Mouse (Mus musculus) ZHBTc4 (cell line): ENCODE measurements around the gene Gfer.
"Not testable (repeated sequence)": the region's sequence is repeated elsewhere in the genome, so short reads cannot be mapped to it uniquely, and the experiment has no call there.

Experiments
- DNase-seq: peaks from one replicate; pipeline ENCODE4 v3.0.0-alpha.2; 2011; ENCODE audit warnings: low read depth, low spot score

The Gfer gene

DNA sequence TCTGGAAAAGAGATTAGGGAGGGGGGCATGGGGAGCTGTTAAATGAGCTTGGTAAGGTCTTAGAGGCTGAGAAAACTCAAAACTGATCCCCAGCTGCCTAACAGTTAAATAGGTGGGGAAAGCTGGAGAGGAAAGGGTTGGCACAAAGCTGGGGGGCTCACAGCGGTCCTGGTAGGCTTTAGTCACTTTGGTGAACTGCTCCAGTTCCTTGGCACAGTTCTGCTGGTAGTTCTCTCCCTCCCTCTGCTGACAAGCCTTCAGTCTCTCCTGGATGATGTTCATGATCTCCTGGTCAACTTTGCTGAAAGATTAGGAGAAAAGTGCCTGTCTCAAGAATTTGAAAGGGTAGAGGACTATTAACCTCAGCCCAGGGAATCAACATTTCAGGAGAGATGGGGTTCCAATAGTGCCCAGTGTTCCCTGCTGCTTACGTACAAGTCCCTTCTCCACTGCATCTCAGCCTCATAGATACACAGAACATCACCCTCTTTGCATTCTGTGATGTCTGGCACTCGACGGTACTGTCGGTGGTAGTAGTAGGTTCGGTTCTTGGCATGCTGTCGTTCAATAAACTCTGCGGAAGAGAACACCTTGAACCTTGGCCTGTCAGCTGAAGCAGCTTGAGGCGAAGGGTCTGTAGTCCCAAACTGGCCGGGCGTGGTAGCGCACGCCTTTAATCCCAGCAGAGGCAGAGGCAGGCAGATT lies 26.4 kb upstream of the Gfer start:
- DNase-seq: peak; percentile 82

- DNase-seq: not testable (repeated sequence)
Measured at GRCm38 (mm10) chr17:24721383-24721955, 25.5 kb upstream of the Gfer start.

GRCm38 (mm10) chr17:24720616-24721015 lies 24.7 kb upstream of the Gfer start:
- not testable (repeated sequence) for DNase-seq

GRCm38 (mm10) chr17:24719494-24720222 lies 23.7 kb upstream of the Gfer start:
- peak; percentile 99 for DNase-seq

GRCm38 (mm10) chr17:24718938-24719337 lies 23.0 kb upstream of the Gfer start:
- DNase-seq: peak; percentile 38

GRCm38 (mm10) chr17:24717943-24718342 lies 22.0 kb upstream of the Gfer start, which contains the start of the genes Rnf151 and Rps2:
TSS of gene Rnf151 (minus strand) at chr17:24718063.
TSS of gene Rps2 (plus strand) at chr17:24718116.
- DNase-seq: no peak

DNA sequence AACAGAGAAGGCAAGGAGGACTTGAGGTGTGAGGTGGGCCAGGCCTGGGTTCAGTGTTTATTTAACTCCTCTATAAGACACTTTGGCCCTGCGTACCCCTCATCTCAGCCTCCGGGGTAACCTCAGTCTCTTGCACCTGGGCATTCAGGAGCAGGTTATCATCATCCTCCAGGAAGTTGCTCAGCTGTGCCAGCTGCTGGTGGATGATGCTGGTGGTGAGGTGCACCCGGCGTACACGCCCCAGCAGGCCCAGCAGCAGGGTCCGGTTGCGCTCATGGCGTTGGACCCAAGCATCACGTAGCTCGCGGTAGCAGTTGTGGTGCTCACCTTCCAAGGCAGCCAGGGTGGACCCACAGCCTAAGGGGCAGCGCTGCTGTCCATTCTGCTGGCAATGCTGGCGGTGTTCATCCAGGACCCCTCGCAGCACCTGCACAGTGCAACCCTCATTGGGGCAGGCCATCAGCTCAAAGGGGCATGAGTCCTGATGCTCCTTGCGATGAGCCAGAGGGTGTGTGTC lies 20.3 kb upstream of the Gfer start:
- DNase-seq: no peak

GRCm38 (mm10) chr17:24715556-24715955 lies 19.6 kb upstream of the Gfer start:
- DNase-seq: no peak

- peak; percentile 67 for DNase-seq
Measured at GRCm38 (mm10) chr17:24708646-24709045, 12.7 kb upstream of the Gfer start.

- no peak for DNase-seq
Measured at GRCm38 (mm10) chr17:24707801-24708425, 12.0 kb upstream of the Gfer start.

GRCm38 (mm10) chr17:24706982-24707800 lies 11.2 kb upstream of the Gfer start, which contains the start of gene Tbl3:
TSS of gene Tbl3 (minus strand) at chr17:24707660.
- DNase-seq: peak; percentile 98

DNA sequence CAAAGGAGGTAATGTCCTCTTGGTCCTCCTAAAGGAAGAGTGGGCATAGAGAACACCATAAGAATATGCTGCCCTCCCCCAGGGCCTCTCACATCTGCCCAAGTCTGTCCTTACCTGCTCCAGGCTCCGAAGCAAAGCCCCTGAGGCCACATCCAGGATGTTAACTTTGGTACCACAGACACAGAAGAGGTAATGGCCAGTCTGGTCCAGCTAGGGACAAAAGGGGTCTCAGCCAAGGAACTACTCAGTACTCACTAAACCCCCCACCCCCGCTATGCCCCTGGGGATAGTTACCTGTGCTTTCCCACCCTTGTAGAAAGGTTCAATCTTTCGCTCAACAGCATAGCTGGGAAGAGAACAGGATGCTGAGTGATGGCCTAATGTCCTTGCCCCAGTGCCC lies 9.9 kb upstream of the Gfer start:
- no peak for DNase-seq

GRCm38 (mm10) chr17:24701251-24701650 lies 5.3 kb upstream of the Gfer start:
- no peak for DNase-seq

DNA sequence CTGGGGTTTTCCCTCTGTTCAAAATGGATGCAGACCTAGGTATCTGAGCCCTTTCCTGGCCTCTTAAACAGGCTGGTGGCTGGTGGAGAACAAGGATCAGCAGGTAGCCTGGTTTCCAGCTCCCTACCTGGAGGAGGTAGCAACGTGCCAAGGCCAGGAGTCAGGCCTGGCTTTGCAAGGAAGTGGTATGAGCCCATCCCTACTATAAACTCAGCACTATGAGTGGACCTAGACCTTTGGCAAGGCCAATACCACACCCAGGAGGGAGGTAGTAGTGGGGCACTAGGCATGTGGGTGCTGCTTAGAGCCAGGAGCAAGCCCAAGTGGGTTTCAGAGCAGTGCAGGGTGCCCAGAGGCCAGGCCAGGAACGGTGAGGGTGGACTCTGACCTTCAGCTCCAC lies 3.5 kb upstream of the Gfer start:
- DNase-seq: no peak

DNA sequence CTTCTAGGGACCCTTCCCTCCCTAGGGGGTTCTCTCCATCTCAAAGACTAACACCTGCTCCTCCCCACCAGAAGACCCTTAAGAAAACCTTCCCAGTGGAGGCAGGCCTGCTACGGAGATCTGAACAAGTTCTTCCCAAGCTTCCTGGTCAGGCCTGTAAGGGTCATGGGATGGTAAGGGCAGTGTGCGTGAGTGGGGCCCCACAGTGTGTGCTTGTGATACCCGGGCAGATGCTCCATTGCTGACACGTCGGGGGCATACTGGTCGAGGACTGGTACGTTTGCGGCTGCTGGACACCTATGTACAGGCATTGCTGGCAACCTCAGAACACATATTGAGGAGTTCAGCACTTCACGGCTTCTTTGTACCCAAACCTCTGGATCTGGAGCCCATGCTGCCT lies 2.8 kb upstream of the Gfer start:
- DNase-seq: no peak

- DNase-seq: peak; percentile 58
Measured at GRCm38 (mm10) chr17:24697985-24698384, 2.0 kb upstream of the Gfer start.

DNA sequence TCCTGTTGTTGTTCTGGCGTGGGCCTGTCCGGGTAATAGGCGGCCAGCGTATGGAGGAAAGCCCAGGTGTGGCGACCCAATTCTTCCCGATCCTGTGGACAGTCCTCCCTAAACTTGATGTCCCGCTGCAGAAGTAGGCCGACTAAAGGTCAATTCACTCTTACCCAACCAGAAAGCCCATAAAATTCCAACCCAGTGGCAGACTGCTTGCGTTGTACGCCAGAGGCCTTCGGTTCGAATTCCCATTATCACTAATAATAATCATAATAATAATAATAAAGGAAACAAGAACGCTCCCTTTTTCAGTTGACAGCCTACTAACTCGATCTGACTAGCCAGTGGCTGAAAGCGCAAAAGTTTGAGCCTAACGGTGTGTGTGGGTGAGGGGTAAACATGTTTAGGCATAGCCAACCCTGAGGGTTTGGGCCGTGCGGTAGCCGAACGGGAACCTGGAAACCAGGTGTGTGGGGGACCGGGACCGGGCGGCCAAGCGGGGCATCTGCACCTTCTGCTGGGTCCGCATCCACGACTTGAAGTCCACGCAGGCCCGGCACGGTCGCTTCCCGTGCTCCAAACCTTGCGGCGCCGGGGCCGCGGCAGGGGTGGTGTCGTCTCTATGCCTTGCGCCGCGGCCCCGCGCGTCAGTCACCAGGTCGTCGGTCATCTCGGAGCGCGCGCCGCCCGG lies 488 bp downstream of the Gfer start:
- DNase-seq: no peak

- no peak for DNase-seq
Measured at GRCm38 (mm10) chr17:24692385-24692784, 3.6 kb downstream of the Gfer start.

- no peak for DNase-seq
Measured at GRCm38 (mm10) chr17:24689251-24690081, 6.5 kb downstream of the Gfer start, which contains the start of gene Syngr3. TSS of gene Syngr3 (minus strand) at chr17:24689955.
